Mouse (Mus musculus) heart, postnatal 10 days (tissue): ENCODE results near the gene Zfyve27. TPM values are rescaled to one million over a fixed set of nuclear protein-coding genes. Genes with fewer than 3 reads are reported as not detected.

Experiments used
- DNase-seq, 2 experiments: peaks; one replicate each; pipeline ENCODE4 v3.0.0; 2021
- intact Hi-C: fragments of 180-260 bp; cut with DNase I; formaldehyde crosslinking; loops from one replicate; pipeline ENCODE4 v1.15.1; 2025
- total RNA-seq, 2 experiments: library from RNA; stranded (reverse); gene quantifications; 2 replicates each; pipeline ENCODE4 v1.2.3; 2021

Gene Zfyve27
- total RNA-seq, 2 experiments from 2014 or later: 27.6 to 29.6 TPM

DNA sequence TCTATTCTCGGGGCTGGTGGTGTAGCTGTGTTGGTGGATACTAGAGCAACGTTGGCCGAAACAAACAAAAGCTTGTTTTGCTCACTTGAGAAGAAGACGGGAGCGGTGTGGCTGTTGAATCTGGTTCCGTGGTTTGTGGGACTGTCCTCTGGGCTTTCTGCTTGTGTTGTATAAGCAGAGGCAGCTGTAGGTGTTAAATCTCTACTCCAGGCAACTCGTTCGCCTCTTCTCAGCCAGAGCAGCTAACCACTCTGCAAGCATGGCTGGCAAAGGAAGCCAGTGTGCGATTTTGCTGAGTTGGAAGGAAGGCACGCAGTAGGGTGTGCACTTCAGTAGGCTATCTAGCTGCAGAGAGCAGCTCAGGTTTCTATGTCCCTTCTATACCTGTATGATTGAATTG lies 62.7 kb downstream of the Zfyve27 start:
- DNase-seq: no peak
- intact Hi-C loops: no loop called here

DNA sequence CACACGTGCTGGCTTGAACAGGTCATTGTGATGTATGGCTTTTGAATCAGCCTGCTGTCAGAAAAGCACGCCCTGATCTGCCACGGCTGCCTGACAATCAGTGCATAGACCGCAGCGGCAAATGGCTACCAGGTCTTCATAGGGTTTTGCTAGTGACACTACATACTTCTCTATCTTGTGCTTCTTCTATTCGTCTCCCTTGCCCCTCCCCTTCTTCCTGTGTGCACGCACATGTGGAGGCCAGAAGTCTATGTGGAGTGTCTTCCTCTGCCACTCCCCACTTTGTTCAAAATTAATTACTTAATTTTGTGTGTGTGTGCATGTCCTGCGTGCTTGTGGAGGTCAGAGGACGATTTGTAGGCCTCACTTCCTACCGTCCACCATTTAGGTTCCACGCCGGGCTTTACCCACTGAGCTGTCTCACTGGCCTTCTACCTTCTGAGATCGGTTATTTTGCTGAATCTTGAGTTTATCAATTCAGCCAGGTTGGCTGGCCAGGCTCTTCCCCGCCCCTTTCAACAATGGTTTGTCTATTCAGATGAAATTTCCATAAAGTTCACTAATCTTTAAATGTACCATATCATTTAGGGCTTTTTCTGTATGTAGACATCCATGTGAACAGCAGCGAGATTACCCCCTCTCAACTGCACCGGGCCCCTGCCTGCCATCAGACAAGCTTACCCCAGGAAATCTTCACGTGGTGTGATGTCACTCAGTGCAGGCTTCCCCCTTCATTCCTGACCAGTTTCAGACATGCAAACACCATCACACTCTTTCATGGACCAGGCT lies 65.9 kb downstream of the Zfyve27 start:
- no peak for DNase-seq
- intact Hi-C loops: no loop called here

DNA sequence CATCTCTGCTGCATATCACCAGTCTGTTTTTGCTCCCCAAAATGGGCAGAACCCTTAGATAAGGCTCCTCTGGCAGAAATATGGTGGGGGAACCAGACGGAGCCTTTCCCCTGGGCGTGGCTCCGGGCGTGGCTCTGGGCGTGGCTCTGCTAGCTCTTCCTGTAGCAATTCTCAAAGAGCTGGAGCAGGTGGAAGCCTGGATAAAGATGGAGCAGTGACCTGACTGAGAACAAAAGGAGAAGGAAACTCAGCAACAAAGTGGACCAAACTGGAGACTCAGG lies 66.5 kb downstream of the Zfyve27 start:
- intact Hi-C loops: no loop called here
- no peak for DNase-seq

DNA sequence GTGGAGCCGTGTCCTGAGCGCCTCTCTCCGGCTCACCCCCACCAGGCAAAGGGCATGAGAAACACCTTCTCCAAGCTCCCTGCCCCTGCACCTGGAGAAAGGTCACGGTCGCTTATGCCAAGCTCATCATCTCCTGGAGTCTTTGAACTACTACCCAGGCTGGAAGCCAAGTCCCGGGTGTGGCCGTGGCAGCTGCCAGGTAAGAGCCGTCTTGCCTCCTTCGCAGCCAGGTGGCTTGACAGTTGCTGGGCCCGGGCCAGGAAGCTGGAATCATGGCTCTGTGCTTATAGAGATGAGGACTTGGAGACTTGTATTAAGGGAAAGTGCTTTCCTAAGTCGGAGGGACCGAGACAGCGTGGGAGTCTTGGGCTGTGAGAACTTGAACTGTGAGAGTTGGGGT lies 67.2 kb downstream of the Zfyve27 start:
- DNase-seq: no peak
- intact Hi-C loops: no loop called here

DNA sequence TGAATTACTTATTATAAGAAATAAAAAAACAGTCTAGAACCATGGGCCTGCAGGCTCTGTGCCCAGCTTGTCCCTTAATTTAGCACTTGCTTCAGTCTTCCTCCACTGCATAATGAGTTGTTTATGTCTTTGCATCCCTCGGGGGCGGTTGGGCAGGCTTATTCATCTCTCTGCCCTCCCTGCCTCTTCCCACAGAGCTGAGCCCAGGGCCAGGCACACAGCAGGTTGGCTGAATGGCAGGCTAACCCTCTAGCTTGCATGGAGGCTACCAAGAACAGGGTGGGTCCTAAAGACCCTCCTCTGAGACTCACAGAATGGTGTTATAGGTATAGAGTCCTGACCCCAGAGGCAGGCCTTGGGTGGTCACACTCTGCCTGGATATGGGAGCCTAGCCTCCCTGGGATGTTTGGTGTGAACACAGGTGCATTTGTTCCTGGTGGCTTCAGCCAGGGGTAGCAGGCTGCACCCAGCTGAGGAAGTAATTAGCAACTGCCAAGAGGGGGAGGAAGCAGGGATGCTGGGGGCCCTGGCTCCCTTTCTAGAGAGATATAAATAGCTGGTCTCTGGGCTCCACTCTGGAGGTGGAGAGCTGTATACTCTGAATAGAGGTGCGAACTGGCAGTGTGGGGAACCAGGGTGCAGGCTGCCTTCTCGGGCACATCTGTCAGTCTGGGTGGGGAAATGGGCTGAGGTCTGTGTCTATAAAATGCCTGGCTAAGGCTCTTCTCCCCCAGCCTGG lies 74.0 kb downstream of the Zfyve27 start:
- DNase-seq: peak; percentile 48 to 60
- intact Hi-C loops: loop anchor here (2.0 to 5.0 kb wide), 2 partner anchors 21 to 35 kb away; no protein-coding TSS in a partner anchor

DNA sequence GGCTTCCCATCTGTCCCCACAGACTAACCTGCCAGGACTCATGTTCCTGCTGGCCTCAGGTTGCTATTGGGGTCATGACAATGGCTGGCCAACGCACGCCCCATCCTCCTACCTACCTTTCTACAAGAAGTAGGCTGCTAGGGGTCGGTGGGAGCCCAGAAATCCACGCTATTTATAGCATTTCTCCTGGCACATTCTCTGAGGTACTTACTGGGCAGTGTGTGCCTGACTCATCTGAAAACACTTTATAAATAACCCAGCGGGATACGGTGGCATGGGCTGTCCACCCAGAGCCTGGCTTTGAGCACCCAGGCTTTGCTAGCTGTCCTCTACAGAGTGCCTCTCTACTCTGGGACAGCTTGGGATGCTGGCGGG lies 74.6 kb downstream of the Zfyve27 start:
- intact Hi-C loops: loop anchor here (2.0 to 5.0 kb wide), 2 partner anchors 22 to 34 kb away; no protein-coding TSS in a partner anchor
- DNase-seq: peak; percentile 62 to 77

DNA sequence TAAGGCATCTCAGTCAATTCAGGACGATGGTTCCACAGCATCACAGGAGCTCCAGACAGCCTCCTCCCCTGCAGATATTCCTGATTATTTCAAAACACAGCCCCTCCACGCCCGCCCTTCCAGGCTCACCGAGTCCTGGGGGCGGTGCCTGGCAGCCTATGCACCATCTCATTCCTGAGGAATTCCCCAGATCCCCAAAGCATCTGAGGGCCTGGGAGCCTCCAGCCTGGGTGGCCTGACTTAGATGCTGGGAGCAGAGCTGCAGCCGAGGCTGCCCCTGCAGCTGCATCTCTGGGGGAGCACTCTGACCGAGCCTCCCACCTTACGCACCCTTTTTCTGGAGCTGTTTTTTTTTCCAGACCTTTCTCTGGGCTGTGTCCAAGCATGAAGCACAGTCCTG lies 77.1 kb downstream of the Zfyve27 start:
- no peak for DNase-seq
- intact Hi-C loops: no loop called here

DNA sequence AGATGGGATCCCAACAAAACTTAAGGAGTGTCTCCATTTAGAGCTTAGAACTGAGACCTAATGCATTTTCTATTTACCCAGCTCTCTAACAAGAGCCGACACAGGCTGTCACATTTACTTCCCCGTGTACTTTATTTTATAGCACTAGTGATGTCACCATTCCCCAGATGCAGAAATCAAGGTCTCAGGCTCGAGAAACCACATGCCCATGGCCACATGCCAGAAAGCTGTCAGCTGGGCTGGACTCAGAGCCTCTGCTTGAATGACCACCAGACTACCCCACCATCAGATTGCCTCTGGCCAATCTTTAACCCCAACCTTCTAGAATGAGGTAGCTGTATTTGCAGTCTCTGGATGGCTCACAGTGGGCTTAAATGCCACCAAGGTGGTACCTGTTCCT lies 79.7 kb downstream of the Zfyve27 start:
- intact Hi-C loops: no loop called here
- no peak for DNase-seq

Other genes starting within 250 kb of the Zfyve27 start
- 10 to 100 TPM; 13.3 to 15.8 TPM for gene Exosc1, start 230.5 kb upstream of the Zfyve27 start, total RNA-seq
- 10 to 100 TPM; 27.6 to 29.4 TPM for gene Zdhhc16, start 230.5 kb upstream of the Zfyve27 start, total RNA-seq
- 10 to 100 TPM; 18.3 to 25.9 TPM for gene Mms19, start 182.8 kb upstream of the Zfyve27 start, total RNA-seq
- 10 to 100 TPM; 31.4 to 33.8 TPM for gene Ubtd1, start 182.2 kb upstream of the Zfyve27 start, total RNA-seq
- gene Ankrd2, start 128.0 kb upstream of the Zfyve27 start, total RNA-seq: not detected
- 1 to 10 TPM; 1.3 to 2.2 TPM for gene Hoga1, start 118.3 kb upstream of the Zfyve27 start, total RNA-seq
- under 1 TPM; 0.24 to 0.37 TPM for gene 4933411K16Rik, start 111.7 kb upstream of the Zfyve27 start, total RNA-seq
- 1 to 10 TPM; 5.9 to 7.4 TPM for gene Morn4, start 77.6 kb upstream of the Zfyve27 start, total RNA-seq
- gene Pi4k2a, start 73.5 kb upstream of the Zfyve27 start, total RNA-seq: 10 to 100 TPM; 16.1 to 17.9 TPM
- 10 to 100 TPM; 10.9 to 13.1 TPM for gene Avpi1, start 34.9 kb upstream of the Zfyve27 start, total RNA-seq
- gene Marveld1, start 16.6 kb upstream of the Zfyve27 start, total RNA-seq: 10 to 100 TPM; 30.3 to 31.2 TPM
- 1 to 10 TPM; 1.0 to 2.3 TPM for gene Sfrp5, start 38.3 kb downstream of the Zfyve27 start, total RNA-seq
- gene Golga7b, start 83.6 kb downstream of the Zfyve27 start, total RNA-seq: under 1 TPM; 0.29 to 0.30 TPM